Mouse (Mus musculus) lung, postnatal 14 days (tissue): Measurements from ENCODE around the gene Edc3.
A peak's percentile ranks its signal among the peaks of the same experiment; 100 is the strongest.
"Not testable (repeated sequence)": the region's sequence is repeated elsewhere in the genome, so short reads cannot be mapped to it uniquely, and the experiment has no call there.

Experiments used
- DNase-seq: peaks from one replicate; pipeline ENCODE4 v3.0.0; 2021

Gene Edc3

GRCm38 (mm10) chr9:57708720-57709274 lies 457 bp downstream of the Edc3 start:
- peak; percentile 55 for DNase-seq

- not testable (repeated sequence) for DNase-seq
Observed at GRCm38 (mm10) chr9:57710214-57710613, 1.9 kb downstream of the Edc3 start.

GRCm38 (mm10) chr9:57712194-57712593 lies 3.9 kb downstream of the Edc3 start:
- no peak for DNase-seq

GRCm38 (mm10) chr9:57718408-57718807 lies 10.1 kb downstream of the Edc3 start:
- DNase-seq, result no peak

GRCm38 (mm10) chr9:57720736-57721135 lies 12.4 kb downstream of the Edc3 start:
- no peak for DNase-seq

GRCm38 (mm10) chr9:57722371-57722770 lies 14.0 kb downstream of the Edc3 start:
- DNase-seq, result no peak

GRCm38 (mm10) chr9:57723315-57723715 lies 15.0 kb downstream of the Edc3 start:
- DNase-seq, result peak; percentile 77

GRCm38 (mm10) chr9:57723796-57724195 lies 15.5 kb downstream of the Edc3 start:
- DNase-seq, result no peak

GRCm38 (mm10) chr9:57724701-57725100 lies 16.4 kb downstream of the Edc3 start:
- no peak for DNase-seq

- no peak for DNase-seq
Observed at GRCm38 (mm10) chr9:57728312-57728711, 20.0 kb downstream of the Edc3 start.

- DNase-seq, result no peak
Observed at GRCm38 (mm10) chr9:57733606-57734005, 25.3 kb downstream of the Edc3 start.

- no peak for DNase-seq
Observed at GRCm38 (mm10) chr9:57739863-57740262, 31.5 kb downstream of the Edc3 start.

- DNase-seq, result peak; percentile 58
Observed at GRCm38 (mm10) chr9:57744462-57745091, 36.2 kb downstream of the Edc3 start.

GRCm38 (mm10) chr9:57747067-57747466 lies 38.7 kb downstream of the Edc3 start:
- DNase-seq, result no peak

- DNase-seq, result no peak
Observed at GRCm38 (mm10) chr9:57748137-57748536, 39.8 kb downstream of the Edc3 start.

- no peak for DNase-seq
Observed at GRCm38 (mm10) chr9:57748831-57749230, 40.5 kb downstream of the Edc3 start.

GRCm38 (mm10) chr9:57750901-57751300 lies 42.6 kb downstream of the Edc3 start:
- DNase-seq, result no peak

GRCm38 (mm10) chr9:57757578-57757977 lies 49.2 kb downstream of the Edc3 start:
- DNase-seq, result no peak

- no peak for DNase-seq
Observed at GRCm38 (mm10) chr9:57758528-57758927, 50.2 kb downstream of the Edc3 start.

- DNase-seq, result peak; percentile 82
Observed at GRCm38 (mm10) chr9:57759289-57759688, 50.9 kb downstream of the Edc3 start.

GRCm38 (mm10) chr9:57760416-57761146 lies 52.2 kb downstream of the Edc3 start:
- DNase-seq, result no peak

- no peak for DNase-seq
Observed at GRCm38 (mm10) chr9:57761563-57762551, 53.5 kb downstream of the Edc3 start.

- peak; percentile 60 for DNase-seq
Observed at GRCm38 (mm10) chr9:57762563-57762991, 54.2 kb downstream of the Edc3 start.
